Mouse (Mus musculus) intestine, embryonic 14.5 days (tissue): Measurements from ENCODE around the gene Nr2c1. TPM values are rescaled to one million over a fixed set of nuclear protein-coding genes. Genes with fewer than 3 reads are reported as not detected.

Experiments
- ATAC-seq: fragments of 200-750 bp; cut with Nextera tagmentation; replicated peaks from 2 replicates; pipeline ENCODE4 v1.8.0; 2017; ENCODE audit warnings: low read depth, moderate number of reproducible peaks, moderate TSS enrichment, moderate library complexity; ENCODE audit not compliant: low FRiP score, low TSS enrichment
- DNase-seq: peaks from one replicate; pipeline ENCODE4 v3.0.0-alpha.2; 2018; ENCODE audit warnings: low spot score
- H3K27ac ChIP-seq: fragments of 300-500 bp; sonication (generic); 2 replicates; pipeline ENCODE4 v1.5.1; 2014; ENCODE audit warnings: low read depth, mild to moderate bottlenecking, control low read depth
- H3K27me3 ChIP-seq: fragments of 300-500 bp; sonication (generic); replicated peaks from 2 replicates; pipeline ENCODE4 v1.6.1; 2014; ENCODE audit warnings: low read length, control low read depth; ENCODE audit not compliant: control insufficient read depth, insufficient read depth
- H3K36me3 ChIP-seq: fragments of 300-500 bp; sonication (generic); 2 replicates; pipeline ENCODE4 v1.6.1; 2014; ENCODE audit warnings: low read length, control low read depth; ENCODE audit not compliant: control insufficient read depth, insufficient read depth
- H3K4me1 ChIP-seq: fragments of 300-500 bp; sonication (generic); replicated peaks from 2 replicates; pipeline ENCODE4 v1.6.1; 2014; ENCODE audit warnings: low read length, control low read depth, mixed read lengths; ENCODE audit not compliant: control insufficient read depth, insufficient read depth
- H3K4me2 ChIP-seq: fragments of 300-500 bp; sonication (generic); 2 replicates; pipeline ENCODE4 v1.6.1; 2014; ENCODE audit warnings: low read length
- H3K4me3 ChIP-seq: fragments of 300-500 bp; sonication (generic); 2 replicates; pipeline ENCODE4 v1.5.1; 2014; ENCODE audit warnings: low read depth, low read length, control low read depth, mixed read lengths
- H3K9ac ChIP-seq: fragments of 300-500 bp; sonication (generic); 2 replicates; pipeline ENCODE4 v1.6.1; 2014; ENCODE audit warnings: mild to moderate bottlenecking, low read length
- H3K9me3 ChIP-seq: fragments of 300-500 bp; sonication (generic); 2 replicates; pipeline ENCODE4 v1.6.1; 2016; ENCODE audit warnings: low read length, control low read depth; ENCODE audit not compliant: control insufficient read depth
- WGBS: fragments of 180-500 bp; shearing (Covaris S2); extraction: QIAGEN DNeasy Blood & Tissue Kit; methylation state at CpG from one replicate; pipeline ENCODE4 v1.1.7; 2014; 5-methylcytosine and 5-hydroxymethylcytosine counted together
- polyA plus RNA-seq: library from polyadenylated mRNA; unstranded; fragments of >200 nt; fragmentation: Nextera tagmentation; extraction: Ambion mirVana; gene quantifications from 2 replicates; pipeline ENCODE4 v1.2.1, GENCODE M21; 2014

Gene Nr2c1
- polyA plus RNA-seq, 1 experiment from 2014 or later = 10.7 TPM

GRCm38 (mm10) chr10:94129680-94130119 is 18.1 kb upstream of the Nr2c1 start:
- Histone ChIP-seq H3K4me1 (peaks cover 9% of the 10 kb centered on the region; the same call in 1 of the 2 replicates), H3K27me3 (no peaks in the 10 kb centered on the region), H3K4me2 (no peak overlapping the region), H3K36me3 (peaks cover 6% of the 10 kb centered on the region; the same call in 1 of the 2 replicates), H3K9me3 (no peaks in the 10 kb centered on the region), H3K4me3 (no peak overlapping the region), H3K9ac (no peak overlapping the region), H3K27ac (peak overlapping the region; percentile 77; the same call in 1 of the 2 replicates)
- DNase-seq (no peak), ATAC-seq (no peak)
- WGBS = 15% methylated on average over 9 of the region's 9 CpGs

- 87% methylated on average over 8 of the region's 8 CpGs for WGBS
- no peaks in the 10 kb centered on the region for H3K27me3 ChIP-seq
- H3K4me1 ChIP-seq = peaks cover 9% of the 10 kb centered on the region; the same call in 1 of the 2 replicates
- H3K4me3 ChIP-seq = no peak overlapping the region
- no peak overlapping the region for H3K27ac ChIP-seq
- H3K36me3 ChIP-seq = peaks cover 6% of the 10 kb centered on the region; the same call in 1 of the 2 replicates
- no peak overlapping the region for H3K9ac ChIP-seq
- no peak for DNase-seq
- H3K9me3 ChIP-seq = no peaks in the 10 kb centered on the region
- H3K4me2 ChIP-seq = no peak overlapping the region
- no peak for ATAC-seq
These were observed 14.7 kb upstream of the Nr2c1 start for GRCm38 (mm10) chr10:94133081-94133480.

- Histone ChIP-seq H3K27ac (no peak overlapping the region), H3K9ac (no peak overlapping the region), H3K27me3 (no peaks in the 10 kb centered on the region), H3K4me2 (no peak overlapping the region), H3K4me1 (peaks cover 5% of the 10 kb centered on the region; the same call in 1 of the 2 replicates), H3K4me3 (no peak overlapping the region), H3K9me3 (no peaks in the 10 kb centered on the region), H3K36me3 (peaks cover 6% of the 10 kb centered on the region; the same call in 1 of the 2 replicates)
- no peak for ATAC-seq
- 89% methylated on average over 7 of the region's 7 CpGs for WGBS
- DNase-seq = no peak
These were observed 14.1 kb upstream of the Nr2c1 start for GRCm38 (mm10) chr10:94133674-94134073.

- ATAC-seq = no peak
- Histone ChIP-seq H3K9me3 (no peaks in the 10 kb centered on the region), H3K36me3 (peaks cover 8% of the 10 kb centered on the region), H3K9ac (no peak overlapping the region), H3K4me3 (no peak overlapping the region), H3K4me2 (no peak overlapping the region), H3K27ac (no peak overlapping the region), H3K4me1 (no peaks in the 10 kb centered on the region), H3K27me3 (no peaks in the 10 kb centered on the region)
- WGBS = 92% methylated on average over 12 of the region's 12 CpGs
- DNase-seq = no peak
These were observed 13.1 kb upstream of the Nr2c1 start for GRCm38 (mm10) chr10:94134535-94135390.

- H3K4me1 ChIP-seq = no peaks in the 10 kb centered on the region
- no peak for ATAC-seq
- H3K9me3 ChIP-seq = no peaks in the 10 kb centered on the region
- no peak overlapping the region for H3K4me3 ChIP-seq
- H3K36me3 ChIP-seq = peaks cover 12% of the 10 kb centered on the region
- no peak overlapping the region for H3K27ac ChIP-seq
- no peak overlapping the region for H3K4me2 ChIP-seq
- no peak for DNase-seq
- no peaks in the 10 kb centered on the region for H3K27me3 ChIP-seq
- no peak overlapping the region for H3K9ac ChIP-seq
- WGBS = 87% methylated on average over 10 of the region's 10 CpGs
These were observed 8.8 kb upstream of the Nr2c1 start for GRCm38 (mm10) chr10:94138890-94139482.

GRCm38 (mm10) chr10:94140227-94140931 is 7.4 kb upstream of the Nr2c1 start:
- H3K4me2 ChIP-seq = no peak overlapping the region
- WGBS = 85% methylated on average over 3 of the region's 3 CpGs
- no peak overlapping the region for H3K27ac ChIP-seq
- no peaks in the 10 kb centered on the region for H3K9me3 ChIP-seq
- H3K4me3 ChIP-seq = no peak overlapping the region
- ATAC-seq (no peak), DNase-seq (no peak)
- no peaks in the 10 kb centered on the region; the same call in 1 of the 2 replicates for H3K4me1 ChIP-seq
- no peak overlapping the region for H3K9ac ChIP-seq
- peaks cover 12% of the 10 kb centered on the region for H3K36me3 ChIP-seq
- H3K27me3 ChIP-seq = no peaks in the 10 kb centered on the region

GRCm38 (mm10) chr10:94142427-94142826 is 5.4 kb upstream of the Nr2c1 start:
- no peak overlapping the region for H3K9ac ChIP-seq
- 88% methylated on average over 3 of the region's 3 CpGs for WGBS
- no peaks in the 10 kb centered on the region; the same call in 1 of the 2 replicates for H3K4me1 ChIP-seq
- H3K27me3 ChIP-seq = no peaks in the 10 kb centered on the region
- H3K4me3 ChIP-seq = no peak overlapping the region
- no peak for DNase-seq
- no peaks in the 10 kb centered on the region for H3K9me3 ChIP-seq
- ATAC-seq = no peak
- H3K4me2 ChIP-seq = no peak overlapping the region
- peaks cover 16% of the 10 kb centered on the region for H3K36me3 ChIP-seq
- no peak overlapping the region for H3K27ac ChIP-seq

- H3K4me1 ChIP-seq = peaks cover 10% of the 10 kb centered on the region
- H3K4me3 ChIP-seq = no peak overlapping the region
- H3K27me3 ChIP-seq = no peaks in the 10 kb centered on the region
- WGBS = 47% methylated on average over 5 of the region's 5 CpGs
- H3K9ac ChIP-seq = no peak overlapping the region
- no peaks in the 10 kb centered on the region for H3K9me3 ChIP-seq
- 0 out of 2 replicates have a peak overlapping the region, but pooled peaks have one; percentile 22 for H3K27ac ChIP-seq
- ATAC-seq = no peak
- H3K4me2 ChIP-seq = no peak overlapping the region
- no peak for DNase-seq
- H3K36me3 ChIP-seq = peaks cover 15% of the 10 kb centered on the region
These were observed 3.2 kb upstream of the Nr2c1 start for GRCm38 (mm10) chr10:94144581-94144980.
